Mouse (Mus musculus): Measurements from ENCODE around the gene Olfr1281. TPM values are rescaled to one million over a fixed set of nuclear protein-coding genes. Genes with fewer than 3 reads are reported as not detected.
"Not testable (repeated sequence)": the region's sequence is repeated elsewhere in the genome, so short reads cannot be mapped to it uniquely, and the experiment has no call there.

The Olfr1281 gene
- polyA plus RNA-seq (2015; fragmentation: Nextera tagmentation; extraction: Ambion mirVana) = not detected in 2 replicates

DNA sequence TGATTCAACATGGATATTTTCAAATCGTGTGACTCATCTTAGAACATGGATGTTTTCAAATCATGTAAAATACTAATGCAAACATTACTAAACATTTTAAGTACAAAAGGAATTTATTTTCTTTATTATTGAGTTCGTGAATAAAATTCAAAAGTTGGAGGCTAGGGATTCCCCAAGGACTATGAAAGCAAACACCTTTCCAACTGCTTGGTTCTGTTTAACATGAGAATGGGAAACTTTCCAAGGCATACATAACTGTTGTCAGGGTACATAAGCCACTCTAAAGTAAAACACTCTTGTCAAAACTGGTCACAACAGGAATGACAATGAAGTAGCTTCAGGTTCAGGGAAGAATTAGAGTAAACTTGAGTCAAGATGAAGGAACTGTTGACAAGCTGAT lies at the start of gene Olfr1281:
Gene Olfr1281 (plus strand): TSS at position 301 of the 400 bp plus-strand sequence.
- H3K9me3 ChIP-seq (ENCODE audit: control insufficient read depth, low read length) = no peaks in the 10 kb centered on the region
- H3K9ac ChIP-seq (ENCODE audit: low read length) = no peak within 1 kb of the TSS
- no peak for ATAC-seq (ENCODE audit: low read depth)
- WGBS = 63% methylated on average over 2 of the region's 2 CpGs
- H3K27ac ChIP-seq (ENCODE audit: low read length) = no peak within 1 kb of the TSS
- H3K4me2 ChIP-seq (ENCODE audit: low read depth, low read length) = no peak within 1 kb of the TSS
- no peaks in the 10 kb centered on the region for H3K36me3 ChIP-seq (ENCODE audit: control insufficient read depth, insufficient read depth, low read length)
- H3K4me1 ChIP-seq (replicated peaks; ENCODE audit: control insufficient read depth, insufficient read depth, low read length) = no peaks in the 10 kb centered on the region
- no peaks in the 10 kb centered on the region for H3K27me3 ChIP-seq (ENCODE audit: control insufficient read depth, insufficient read depth, low read depth, low read length)
- H3K4me3 ChIP-seq (ENCODE audit: low read length) = no peak within 1 kb of the TSS

DNA sequence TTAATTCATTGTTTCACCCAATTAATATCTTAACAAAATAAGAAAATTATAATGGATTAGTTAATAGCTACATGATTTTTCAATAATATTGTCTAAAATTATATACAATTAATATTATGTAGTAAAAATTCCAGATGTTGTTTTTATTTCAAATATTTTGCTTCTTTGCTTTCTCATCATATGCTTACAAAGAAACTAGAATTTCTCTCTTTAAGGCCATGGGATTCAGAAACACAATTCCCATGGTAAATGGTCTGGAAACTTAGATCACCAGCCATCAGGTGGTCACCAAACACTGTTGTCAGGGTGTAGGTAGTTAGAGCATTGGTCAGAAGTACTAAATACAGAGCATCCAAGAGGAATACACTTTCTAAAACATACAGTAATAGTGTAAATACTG lies 36.5 kb upstream of the Olfr1281 start, which contains the start of gene Olfr1278:
Gene Olfr1278 (plus strand): TSS at position 301 of the 400 bp plus-strand sequence.
- H3K9ac ChIP-seq (ENCODE audit: low read length) = no peak within 1 kb of the TSS
- no peak within 1 kb of the TSS for H3K4me2 ChIP-seq (ENCODE audit: low read depth, low read length)
- no peaks in the 10 kb centered on the region for H3K27me3 ChIP-seq (ENCODE audit: control insufficient read depth, insufficient read depth, low read depth, low read length)
- H3K36me3 ChIP-seq (ENCODE audit: control insufficient read depth, insufficient read depth, low read length) = no peaks in the 10 kb centered on the region
- no peaks in the 10 kb centered on the region for H3K4me1 ChIP-seq (replicated peaks; ENCODE audit: control insufficient read depth, insufficient read depth, low read length)
- H3K4me3 ChIP-seq (ENCODE audit: low read length) = no peak within 1 kb of the TSS
- no peaks in the 10 kb centered on the region for H3K9me3 ChIP-seq (ENCODE audit: control insufficient read depth, low read length)
- no peak within 1 kb of the TSS for H3K27ac ChIP-seq (ENCODE audit: low read length)
- ATAC-seq (ENCODE audit: low read depth) = no peak

GRCm38 (mm10) chr2:111298541-111298940 lies 27.8 kb upstream of the Olfr1281 start:
- no peak for ATAC-seq (ENCODE audit: low read depth)
- no peak overlapping the region for H3K27ac ChIP-seq (ENCODE audit: low read length)
- no peaks in the 10 kb centered on the region for H3K27me3 ChIP-seq (ENCODE audit: control insufficient read depth, insufficient read depth, low read depth, low read length)
- no peak overlapping the region for H3K9ac ChIP-seq (ENCODE audit: low read length)
- H3K9me3 ChIP-seq (ENCODE audit: control insufficient read depth, low read length) = no peaks in the 10 kb centered on the region
- H3K4me3 ChIP-seq (ENCODE audit: low read length) = no peak overlapping the region
- H3K4me2 ChIP-seq (ENCODE audit: low read depth, low read length) = no peak overlapping the region
- no peaks in the 10 kb centered on the region for H3K4me1 ChIP-seq (replicated peaks; ENCODE audit: control insufficient read depth, insufficient read depth, low read length)
- no peaks in the 10 kb centered on the region for H3K36me3 ChIP-seq (ENCODE audit: control insufficient read depth, insufficient read depth, low read length)

- Histone ChIP-seq H3K4me1 (replicated peaks; ENCODE audit: control insufficient read depth, insufficient read depth, low read length) (no peaks in the 10 kb centered on the region), H3K9me3 (ENCODE audit: control insufficient read depth, low read length) (no peaks in the 10 kb centered on the region), H3K27ac (ENCODE audit: low read length) (no peak within 1 kb of the TSS), H3K27me3 (ENCODE audit: control insufficient read depth, insufficient read depth, low read depth, low read length) (no peaks in the 10 kb centered on the region), H3K36me3 (ENCODE audit: control insufficient read depth, insufficient read depth, low read length) (no peaks in the 10 kb centered on the region), H3K9ac (ENCODE audit: low read length) (no peak within 1 kb of the TSS), H3K4me2 (ENCODE audit: low read depth, low read length) (no peak within 1 kb of the TSS), H3K4me3 (ENCODE audit: low read length) (no peak within 1 kb of the TSS)
- ATAC-seq (ENCODE audit: low read depth) = no peak
Observed at GRCm38 (mm10) chr2:111300374-111300773, 25.9 kb upstream of the Olfr1281 start, which contains the start of gene Olfr1279. Gene Olfr1279, plus strand, starts transcription at chr2:111300635.

- no peaks in the 10 kb centered on the region for H3K27me3 ChIP-seq (ENCODE audit: control insufficient read depth, insufficient read depth, low read depth, low read length)
- no peak within 1 kb of the TSS for H3K4me3 ChIP-seq (ENCODE audit: low read length)
- no peak within 1 kb of the TSS for H3K9ac ChIP-seq (ENCODE audit: low read length)
- H3K4me2 ChIP-seq (ENCODE audit: low read depth, low read length) = no peak within 1 kb of the TSS
- no peak within 1 kb of the TSS for H3K27ac ChIP-seq (ENCODE audit: low read length)
- H3K36me3 ChIP-seq (ENCODE audit: control insufficient read depth, insufficient read depth, low read length) = no peaks in the 10 kb centered on the region
- no peaks in the 10 kb centered on the region for H3K4me1 ChIP-seq (replicated peaks; ENCODE audit: control insufficient read depth, insufficient read depth, low read length)
- no peak for ATAC-seq (ENCODE audit: low read depth)
- no peaks in the 10 kb centered on the region for H3K9me3 ChIP-seq (ENCODE audit: control insufficient read depth, low read length)
Observed at GRCm38 (mm10) chr2:111313717-111314116, 12.6 kb upstream of the Olfr1281 start, which contains the start of gene Olfr1280. Gene Olfr1280, plus strand, starts transcription at chr2:111314017.

GRCm38 (mm10) chr2:111333721-111334120 lies 7.4 kb downstream of the Olfr1281 start:
- H3K4me3 ChIP-seq (ENCODE audit: low read length); ATAC-seq (ENCODE audit: low read depth); H3K27ac ChIP-seq (ENCODE audit: low read length); H3K4me2 ChIP-seq (ENCODE audit: low read depth, low read length); H3K36me3 ChIP-seq (ENCODE audit: control insufficient read depth, insufficient read depth, low read length); H3K9me3 ChIP-seq (ENCODE audit: control insufficient read depth, low read length); H3K27me3 ChIP-seq (ENCODE audit: control insufficient read depth, insufficient read depth, low read depth, low read length); H3K9ac ChIP-seq (ENCODE audit: low read length); H3K4me1 ChIP-seq (replicated peaks; ENCODE audit: control insufficient read depth, insufficient read depth, low read length): not testable (repeated sequence)
- WGBS = 84% methylated on average over 5 of the region's 5 CpGs

GRCm38 (mm10) chr2:111335976-111336375 lies 9.7 kb downstream of the Olfr1281 start, which contains the start of gene Olfr1282:
Gene Olfr1282, minus strand, starts transcription at chr2:111336076.
- 51% methylated on average over 2 of the region's 2 CpGs for WGBS

DNA sequence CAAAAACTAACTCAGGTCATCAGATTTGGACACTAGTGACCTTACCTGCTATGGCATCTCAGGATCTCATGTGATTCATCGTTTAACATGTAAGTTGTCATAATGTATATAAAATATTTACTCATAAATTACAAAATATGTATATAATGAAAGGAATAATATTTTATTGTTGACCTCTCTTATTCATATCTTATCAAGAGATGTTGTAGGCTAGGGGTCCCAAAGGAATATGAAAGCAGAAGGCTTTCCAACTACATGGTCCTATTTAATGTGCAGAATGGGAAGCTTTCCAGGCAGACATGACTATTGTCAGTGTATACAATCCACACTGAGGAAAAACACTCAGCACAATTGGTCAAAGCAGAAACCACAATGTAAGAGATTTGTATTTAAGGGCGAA lies 40.2 kb downstream of the Olfr1281 start, which contains the start of gene Olfr1283:
Gene Olfr1283 (plus strand): TSS at position 301 of the 400 bp plus-strand sequence.
- 67% methylated on average over 2 of the region's 2 CpGs for WGBS
- no peak for ATAC-seq (ENCODE audit: low read depth)
- Histone ChIP-seq H3K27me3 (ENCODE audit: control insufficient read depth, insufficient read depth, low read depth, low read length) (no peaks in the 10 kb centered on the region), H3K4me3 (ENCODE audit: low read length) (no peak within 1 kb of the TSS), H3K36me3 (ENCODE audit: control insufficient read depth, insufficient read depth, low read length) (no peaks in the 10 kb centered on the region), H3K27ac (ENCODE audit: low read length) (no peak within 1 kb of the TSS), H3K9ac (ENCODE audit: low read length) (no peak within 1 kb of the TSS), H3K4me2 (ENCODE audit: low read depth, low read length) (no peak within 1 kb of the TSS), H3K9me3 (ENCODE audit: control insufficient read depth, low read length) (no peaks in the 10 kb centered on the region), H3K4me1 (replicated peaks; ENCODE audit: control insufficient read depth, insufficient read depth, low read length) (no peaks in the 10 kb centered on the region)

More at GRCm38 (mm10) chr2:111335976-111336375, 9.7 kb downstream of the Olfr1281 start, which contains the start of gene Olfr1282:
- no peaks in the 10 kb centered on the region for H3K36me3 ChIP-seq (ENCODE audit: control insufficient read depth, insufficient read depth, low read length)
- H3K4me1 ChIP-seq (replicated peaks; ENCODE audit: control insufficient read depth, insufficient read depth, low read length) = no peaks in the 10 kb centered on the region
- H3K4me2 ChIP-seq (ENCODE audit: low read depth, low read length) = no peak within 1 kb of the TSS
- H3K4me3 ChIP-seq (ENCODE audit: low read length) = no peak within 1 kb of the TSS
- no peak within 1 kb of the TSS for H3K9ac ChIP-seq (ENCODE audit: low read length)
- no peak for ATAC-seq (ENCODE audit: low read depth)
- no peaks in the 10 kb centered on the region for H3K9me3 ChIP-seq (ENCODE audit: control insufficient read depth, low read length)
- no peak within 1 kb of the TSS for H3K27ac ChIP-seq (ENCODE audit: low read length)
- no peaks in the 10 kb centered on the region for H3K27me3 ChIP-seq (ENCODE audit: control insufficient read depth, insufficient read depth, low read depth, low read length)

DNA sequence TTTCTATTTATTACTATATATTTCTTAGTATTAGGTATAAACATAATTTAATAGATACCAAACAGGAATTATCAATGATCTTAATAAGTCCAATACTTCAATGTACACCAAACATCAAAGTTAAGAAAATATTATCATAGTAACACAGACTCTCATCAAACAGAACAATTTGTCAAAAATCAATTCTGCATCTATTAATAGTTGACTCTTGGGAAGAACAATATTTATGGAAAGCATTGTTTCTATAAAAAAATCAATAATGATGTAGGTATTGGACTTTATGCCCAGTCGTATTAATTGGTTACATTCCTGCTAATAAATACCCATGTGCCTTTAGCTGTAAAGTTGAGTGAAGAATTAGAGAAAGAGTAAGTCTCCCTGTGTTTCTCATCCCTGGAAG lies 48.9 kb downstream of the Olfr1281 start, which contains the start of gene Olfr1284:
Gene Olfr1284 (plus strand): TSS at position 301 of the 400 bp plus-strand sequence.
- H3K4me1 ChIP-seq (replicated peaks; ENCODE audit: control insufficient read depth, insufficient read depth, low read length) = no peaks in the 10 kb centered on the region
- 76% methylated on average over 1 of the region's 1 CpGs for WGBS
- no peaks in the 10 kb centered on the region for H3K9me3 ChIP-seq (ENCODE audit: control insufficient read depth, low read length)
- H3K27me3 ChIP-seq (ENCODE audit: control insufficient read depth, insufficient read depth, low read depth, low read length) = no peaks in the 10 kb centered on the region
- no peak within 1 kb of the TSS for H3K9ac ChIP-seq (ENCODE audit: low read length)
- no peaks in the 10 kb centered on the region for H3K36me3 ChIP-seq (ENCODE audit: control insufficient read depth, insufficient read depth, low read length)
- H3K27ac ChIP-seq (ENCODE audit: low read length) = no peak within 1 kb of the TSS
- no peak within 1 kb of the TSS for H3K4me2 ChIP-seq (ENCODE audit: low read depth, low read length)
- ATAC-seq (ENCODE audit: low read depth) = no peak
- no peak within 1 kb of the TSS for H3K4me3 ChIP-seq (ENCODE audit: low read length)
